Mouse (Mus musculus): Measurements from ENCODE around the gene Ccdc14. TPM values are rescaled to one million over a fixed set of nuclear protein-coding genes. Genes with fewer than 3 reads are reported as not detected.
A peak's percentile ranks its signal among the peaks of the same experiment; 100 is the strongest.
"Not testable (repeated sequence)": the region's sequence is repeated elsewhere in the genome, so short reads cannot be mapped to it uniquely, and the experiment has no call there.

The Ccdc14 gene
- total and polyA plus RNA-seq, 3 experiments = 6.5 to 8.2 TPM; not detected in 1

DNA sequence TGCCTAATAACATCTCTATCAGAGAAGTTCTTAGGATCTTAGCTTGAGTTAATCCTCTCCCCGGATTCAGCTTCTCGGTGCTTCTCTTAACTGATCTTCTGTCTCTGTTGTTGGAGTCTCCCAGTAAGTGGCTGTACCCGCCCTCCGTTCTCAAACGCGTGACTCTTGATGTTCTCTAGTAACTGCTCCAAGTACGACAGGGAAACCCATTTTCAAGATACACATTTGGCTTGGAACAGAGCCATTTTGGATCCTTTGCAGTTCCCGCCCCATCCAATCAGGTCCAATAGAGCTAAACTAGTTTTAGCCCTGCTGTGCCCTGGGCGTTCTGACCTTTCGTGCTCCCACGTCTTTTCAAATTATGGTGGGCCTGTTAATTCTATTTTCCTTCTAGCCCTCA lies 740 bp downstream of the Ccdc14 start:
- peak overlapping the region; percentile 87 for H3K27ac ChIP-seq (ENCODE audit: control insufficient read depth, low read depth, low read length)

DNA sequence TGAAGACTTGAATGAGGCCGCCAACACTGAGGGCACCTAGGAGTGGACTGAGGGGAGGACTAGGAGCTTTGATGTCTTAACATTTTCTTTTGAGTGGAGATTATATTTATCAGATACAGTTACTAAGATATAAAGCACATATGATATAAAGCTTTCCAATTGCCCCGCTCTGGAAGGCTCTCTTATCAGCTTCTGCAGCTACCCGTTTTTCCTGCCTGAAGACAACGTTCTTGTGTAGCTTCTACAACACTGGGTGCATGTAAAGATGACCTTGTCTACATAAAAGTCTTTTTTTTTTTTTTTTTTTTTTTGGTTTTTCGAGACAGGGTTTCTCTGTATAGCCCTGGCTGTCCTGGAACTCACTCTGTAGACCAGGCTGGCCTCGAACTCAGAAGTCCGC lies 4.1 kb downstream of the Ccdc14 start:
- peak; percentile 65 for DNase-seq (ENCODE audit: low read depth, low spot score)
- H3K4me3 ChIP-seq (ENCODE audit: control insufficient read depth in 1 of 2, insufficient read depth in 1 of 2, low read depth in 2 of 2, low read length in 2 of 2) = no peak overlapping the region
- peaks cover 0 to 23% of the 10 kb centered on the region in 2 experiments; a peak in 2 of 4 replicates for H3K36me3 ChIP-seq (ENCODE audit: control insufficient read depth in 1 of 2, insufficient read depth in 2 of 2, low read length in 2 of 2)
- H3K27ac ChIP-seq (ENCODE audit: control insufficient read depth, low read depth, low read length) = peak overlapping the region; percentile 23; the same call in 1 of the 2 replicates
- no peaks in the 10 kb centered on the region for H3K9me3 ChIP-seq (replicated peaks; ENCODE audit: insufficient read depth, low read length)
- TF ChIP-seq ETS1 (IDR thresholded peaks at IDR 0.05; ENCODE audit: low read depth, low read length) (peak; percentile 29; the same call in 1 of the 2 replicates), ZNF384 (IDR thresholded peaks at IDR 0.05; ENCODE audit: low read depth, low read length) (peak; percentile 85), POLR2A (IDR thresholded peaks at IDR 0.05; ENCODE audit: control insufficient read depth in 1 of 2, insufficient read depth in 1 of 2, low read depth in 1 of 2, low read length in 2 of 2, poor library complexity in 1 of 2) (no peak), TCF12 (IDR thresholded peaks at IDR 0.05; ENCODE audit: low read depth, low read length) (peak; percentile 71), RCOR1 (IDR thresholded peaks at IDR 0.05; ENCODE audit: low read depth, low read length) (peak; percentile 44; the same call in 1 of the 2 replicates), MYB (IDR thresholded peaks at IDR 0.05; ENCODE audit: low read depth, low read length) (peak; percentile 66), MYC (IDR thresholded peaks at IDR 0.05; ENCODE audit: low read depth, low read length) (no peak), MEF2A (IDR thresholded peaks at IDR 0.05; ENCODE audit: extremely low read depth, insufficient replicate concordance, low read depth, low read length, poor library complexity, severe bottlenecking) (no peak), SIN3A (IDR thresholded peaks at IDR 0.05; ENCODE audit: low read length) (0 out of 2 replicates have a peak, but pooled peaks have one; percentile 27), BHLHE40 (IDR thresholded peaks at IDR 0.05; ENCODE audit: borderline replicate concordance, low read depth, low read length) (no peak), EP300 (IDR thresholded peaks at IDR 0.05; ENCODE audit: low read depth in 1 of 2, low read length in 2 of 2) (peak; percentile 80 to 81), GATA1 (IDR thresholded peaks at IDR 0.05; ENCODE audit: low read depth, low read length) (peak; percentile 87), UBTF (IDR thresholded peaks at IDR 0.05; ENCODE audit: borderline replicate concordance, insufficient read depth, low read depth, low read length) (no peak)
- H3K79me2 ChIP-seq (ENCODE audit: control insufficient read depth, insufficient read depth, low read length, poor library complexity) = peaks cover 4% of the 10 kb centered on the region
- no peak overlapping the region for H3K9ac ChIP-seq (ENCODE audit: control insufficient read depth, low read depth, low read length, poor library complexity, severe bottlenecking)
- H3K27me3 ChIP-seq (ENCODE audit: control insufficient read depth in 1 of 2, insufficient read depth in 2 of 2, low read length in 2 of 2) = no peaks in the 10 kb centered on the region
- H3K4me1 ChIP-seq (ENCODE audit: control insufficient read depth in 1 of 2, insufficient read depth in 2 of 2, low read length in 2 of 2) = peaks cover 4 to 14% of the 10 kb centered on the region in 2 experiments

More for the DNA sequence above, 740 bp downstream of the Ccdc14 start:
- Histone ChIP-seq H3K9me3 (replicated peaks; ENCODE audit: insufficient read depth, low read length) (no peaks in the 10 kb centered on the region), H3K9ac (ENCODE audit: control insufficient read depth, low read depth, low read length, poor library complexity, severe bottlenecking) (peak overlapping the region; percentile 90), H3K36me3 (ENCODE audit: control insufficient read depth in 1 of 2, insufficient read depth in 2 of 2, low read length in 2 of 2) (peaks cover 0 to 23% of the 10 kb centered on the region in 2 experiments; a peak in 2 of 4 replicates), H3K79me2 (ENCODE audit: control insufficient read depth, insufficient read depth, low read length, poor library complexity) (peaks cover 4% of the 10 kb centered on the region), H3K4me1 (ENCODE audit: control insufficient read depth in 1 of 2, insufficient read depth in 2 of 2, low read length in 2 of 2) (peaks cover 4 to 14% of the 10 kb centered on the region in 2 experiments), H3K4me3 (ENCODE audit: control insufficient read depth in 1 of 2, insufficient read depth in 1 of 2, low read depth in 2 of 2, low read length in 2 of 2) (peak overlapping the region; percentile 77 to 97), H3K27me3 (ENCODE audit: control insufficient read depth in 1 of 2, insufficient read depth in 2 of 2, low read length in 2 of 2) (no peaks in the 10 kb centered on the region)
- TF ChIP-seq MXI1 (IDR thresholded peaks at IDR 0.05; ENCODE audit: low read depth, low read length) (peak; percentile 50; the same call in 1 of the 2 replicates), NRF1 (IDR thresholded peaks at IDR 0.05; ENCODE audit: insufficient read depth, low read depth, low read length, poor library complexity, severe bottlenecking) (no peak), SIN3A (IDR thresholded peaks at IDR 0.05; ENCODE audit: low read length) (peak; percentile 23; the same call in 1 of the 2 replicates), TBP (IDR thresholded peaks at IDR 0.05; ENCODE audit: low read depth, low read length) (no peak), CHD2 (IDR thresholded peaks at IDR 0.05; ENCODE audit: low read length) (no peak), HCFC1 (IDR thresholded peaks at IDR 0.05; ENCODE audit: low read depth, low read length) (no peak), MAFK (IDR thresholded peaks at IDR 0.05; ENCODE audit: borderline replicate concordance, low read depth, low read length) (no peak), MAZ (IDR thresholded peaks at IDR 0.05; ENCODE audit: low read depth, low read length) (no peak), ELF1 (IDR thresholded peaks at IDR 0.05; ENCODE audit: low read depth, low read length) (no peak)
- peak; percentile 79 for DNase-seq (ENCODE audit: low read depth, low spot score)

DNA sequence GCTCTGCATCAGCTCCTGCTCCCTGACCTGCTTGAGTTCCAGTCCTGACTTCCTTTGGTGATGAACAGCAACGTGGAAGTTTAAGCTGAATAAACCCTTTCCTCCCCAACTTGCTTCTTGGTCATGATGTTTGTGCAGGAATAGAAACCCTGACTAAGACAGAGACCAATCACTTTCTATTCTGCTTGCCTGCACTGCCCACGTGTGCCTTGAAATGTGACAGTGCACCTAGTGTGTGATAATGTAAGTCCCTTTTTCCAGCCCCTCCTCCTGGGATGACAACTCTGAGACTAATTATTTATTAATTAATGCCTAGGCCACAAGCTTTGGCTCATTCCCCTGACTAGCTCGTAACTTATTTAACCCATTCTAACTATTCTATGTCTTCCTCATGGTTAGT lies 8.3 kb downstream of the Ccdc14 start:
- H3K9ac ChIP-seq (ENCODE audit: control insufficient read depth, low read depth, low read length, poor library complexity, severe bottlenecking); DNase-seq (ENCODE audit: low read depth, low spot score); H3K27ac ChIP-seq (ENCODE audit: control insufficient read depth, low read depth, low read length); H3K9me3 ChIP-seq (replicated peaks; ENCODE audit: insufficient read depth, low read length); H3K27me3 ChIP-seq (ENCODE audit: control insufficient read depth in 1 of 2, insufficient read depth in 2 of 2, low read length in 2 of 2); H3K79me2 ChIP-seq (ENCODE audit: control insufficient read depth, insufficient read depth, low read length, poor library complexity); H3K4me3 ChIP-seq (ENCODE audit: control insufficient read depth in 1 of 2, insufficient read depth in 1 of 2, low read depth in 2 of 2, low read length in 2 of 2): not testable (repeated sequence)
- peaks cover 4 to 11% of the 10 kb centered on the region in 2 experiments for H3K4me1 ChIP-seq (ENCODE audit: control insufficient read depth in 1 of 2, insufficient read depth in 2 of 2, low read length in 2 of 2)
- peaks cover 0 to 11% of the 10 kb centered on the region in 2 experiments; a peak in 2 of 4 replicates for H3K36me3 ChIP-seq (ENCODE audit: control insufficient read depth in 1 of 2, insufficient read depth in 2 of 2, low read length in 2 of 2)

Measured in MEL (cell line).